Mouse (Mus musculus): ENCODE results near the gene Flnb. TPM values are rescaled to one million over a fixed set of nuclear protein-coding genes. Genes with fewer than 3 reads are reported as not detected.

Flnb gene
- polyA plus RNA-seq, 1 experiment from 2014 or later, result 21.2 TPM

DNA sequence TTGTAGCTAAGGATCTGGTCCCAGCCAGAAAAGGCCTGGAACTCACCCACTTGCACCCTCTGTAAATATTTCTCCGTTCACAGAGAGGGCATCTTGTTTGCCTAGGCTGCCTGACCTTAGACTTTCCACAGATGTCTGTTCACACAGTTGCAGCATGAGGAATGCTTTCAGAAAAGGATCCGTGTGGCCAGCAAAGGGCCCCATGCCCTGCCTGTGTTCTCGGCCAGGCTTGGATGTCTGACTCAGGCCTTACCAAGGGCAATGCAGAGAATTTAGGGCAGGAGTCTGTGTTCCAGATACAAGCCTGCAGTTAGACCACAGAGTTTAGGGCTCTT, 126.0 kb downstream of the Flnb start:
- no peak for ATAC-seq (ENCODE audit: low FRiP score, low TSS enrichment)
- H3K9me3 ChIP-seq (ENCODE audit: low read length), result no peaks in the 10 kb centered on the region
- 77% methylated on average over 3 of the region's 3 CpGs for WGBS
- no peak overlapping the region for H3K4me3 ChIP-seq (ENCODE audit: low read length)
- no peak overlapping the region for H3K4me2 ChIP-seq (replicated peaks; ENCODE audit: low read depth, low read length)
- H3K4me1 ChIP-seq (ENCODE audit: insufficient read depth, low read length), result no peaks in the 10 kb centered on the region
- H3K9ac ChIP-seq (replicated peaks; ENCODE audit: low read length), result no peak overlapping the region
- no peaks in the 10 kb centered on the region for H3K27me3 ChIP-seq (ENCODE audit: insufficient read depth, low read length)
- H3K36me3 ChIP-seq (ENCODE audit: insufficient read depth, low read length), result peaks cover 51% of the 10 kb centered on the region
- H3K27ac ChIP-seq (ENCODE audit: low read length), result no peak overlapping the region

DNA sequence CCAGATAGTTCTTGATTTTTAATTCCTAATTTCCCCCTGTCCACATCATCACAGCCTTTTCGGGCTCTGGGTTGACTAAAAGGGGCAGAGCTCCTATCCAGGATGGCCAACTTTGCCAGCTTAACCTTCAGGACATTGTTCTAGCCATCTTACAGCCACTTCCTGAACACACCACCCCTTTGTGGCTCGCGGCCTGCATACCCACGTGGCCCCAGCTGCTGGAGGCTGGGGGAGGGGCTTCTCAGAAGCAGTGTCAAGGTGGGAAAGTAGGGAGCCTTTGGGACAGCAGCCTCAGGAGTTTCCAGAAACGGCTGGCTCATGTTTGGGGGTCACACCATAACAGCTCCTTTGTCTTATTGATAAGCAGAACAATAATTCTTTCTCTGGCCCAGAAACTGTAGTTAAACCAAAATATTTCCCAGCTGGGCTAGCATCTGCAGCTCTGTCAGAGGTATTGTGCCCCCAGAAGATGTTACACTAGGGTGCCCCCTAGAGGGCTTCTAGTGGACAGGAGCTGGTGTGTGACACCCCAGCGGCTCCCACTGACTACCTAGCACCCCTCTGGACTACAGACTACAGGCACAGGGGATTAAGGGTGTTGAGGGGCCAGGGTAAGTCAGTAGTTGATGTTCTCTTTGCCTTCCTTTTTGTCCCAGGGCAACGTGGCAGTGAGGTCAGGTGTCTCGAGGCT, 126.7 kb downstream of the Flnb start:
- peaks cover 52% of the 10 kb centered on the region for H3K36me3 ChIP-seq (ENCODE audit: insufficient read depth, low read length)
- no peaks in the 10 kb centered on the region for H3K9me3 ChIP-seq (ENCODE audit: low read length)
- no peak overlapping the region for H3K27ac ChIP-seq (ENCODE audit: low read length)
- no peak overlapping the region for H3K9ac ChIP-seq (replicated peaks; ENCODE audit: low read length)
- ATAC-seq (ENCODE audit: low FRiP score, low TSS enrichment), result peak; percentile 46; the same call in 1 of the 2 replicates
- WGBS, result 56% methylated on average over 8 of the region's 8 CpGs
- no peak overlapping the region for H3K4me3 ChIP-seq (ENCODE audit: low read length)
- H3K4me1 ChIP-seq (ENCODE audit: insufficient read depth, low read length), result no peaks in the 10 kb centered on the region
- no peaks in the 10 kb centered on the region for H3K27me3 ChIP-seq (ENCODE audit: insufficient read depth, low read length)
- H3K4me2 ChIP-seq (replicated peaks; ENCODE audit: low read depth, low read length), result no peak overlapping the region

DNA sequence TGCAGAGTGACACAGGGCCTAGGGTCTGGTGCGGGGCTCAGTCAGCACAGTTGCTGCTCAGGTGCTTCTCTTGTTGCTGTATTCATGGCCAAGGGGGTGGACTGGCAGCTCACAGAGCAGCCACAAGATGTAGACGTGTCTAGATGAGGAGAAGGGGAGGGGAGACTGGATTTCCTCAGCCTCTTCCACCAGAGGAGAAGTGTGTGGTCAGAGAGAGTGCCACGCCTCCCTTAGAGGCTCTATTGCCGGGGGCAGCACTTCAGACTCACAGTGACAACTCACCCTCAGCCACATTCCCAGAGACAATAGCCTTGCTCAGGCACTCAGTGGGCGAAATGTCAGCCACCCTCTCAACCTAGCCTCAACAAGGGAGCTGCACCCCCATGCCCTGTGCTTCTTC, 127.5 kb downstream of the Flnb start:
- H3K9ac ChIP-seq (replicated peaks; ENCODE audit: low read length), result no peak overlapping the region
- ATAC-seq (ENCODE audit: low FRiP score, low TSS enrichment), result no peak
- H3K9me3 ChIP-seq (ENCODE audit: low read length), result no peaks in the 10 kb centered on the region
- no peaks in the 10 kb centered on the region for H3K4me1 ChIP-seq (ENCODE audit: insufficient read depth, low read length)
- no peak overlapping the region for H3K4me2 ChIP-seq (replicated peaks; ENCODE audit: low read depth, low read length)
- no peak overlapping the region for H3K27ac ChIP-seq (ENCODE audit: low read length)
- no peak overlapping the region for H3K4me3 ChIP-seq (ENCODE audit: low read length)
- no peaks in the 10 kb centered on the region for H3K27me3 ChIP-seq (ENCODE audit: insufficient read depth, low read length)
- H3K36me3 ChIP-seq (ENCODE audit: insufficient read depth, low read length), result peaks cover 59% of the 10 kb centered on the region
- 82% methylated on average over 5 of the region's 5 CpGs for WGBS

DNA sequence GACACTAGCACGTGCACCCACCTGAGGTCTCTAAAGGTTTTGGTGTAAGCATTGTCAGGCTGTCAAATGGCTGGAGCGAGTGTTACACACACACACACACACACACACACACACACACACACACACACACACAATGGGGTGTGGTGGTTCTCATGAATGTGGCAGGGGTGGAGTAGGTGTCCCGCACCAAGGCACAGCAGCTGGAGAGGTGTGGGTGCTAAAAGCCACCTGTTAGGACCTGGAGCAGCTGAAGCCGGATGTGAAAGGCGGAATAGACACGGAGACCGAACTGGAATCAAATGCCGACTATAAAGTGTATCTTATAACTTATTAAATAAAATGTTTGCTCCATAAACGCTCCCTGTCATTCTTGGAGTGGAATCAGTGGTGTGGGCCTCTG, 133.5 kb downstream of the Flnb start:
- no peaks in the 10 kb centered on the region for H3K9me3 ChIP-seq (ENCODE audit: low read length)
- H3K4me2 ChIP-seq (replicated peaks; ENCODE audit: low read depth, low read length), result no peak overlapping the region
- 91% methylated on average over 9 of the region's 9 CpGs for WGBS
- no peaks in the 10 kb centered on the region for H3K27me3 ChIP-seq (ENCODE audit: insufficient read depth, low read length)
- no peak overlapping the region for H3K27ac ChIP-seq (ENCODE audit: low read length)
- no peak for ATAC-seq (ENCODE audit: low FRiP score, low TSS enrichment)
- H3K4me1 ChIP-seq (ENCODE audit: insufficient read depth, low read length), result 0 out of 2 replicates have a peak, but pooled peaks cover 11% of the 10 kb centered on the region
- no peak overlapping the region for H3K9ac ChIP-seq (replicated peaks; ENCODE audit: low read length)
- H3K4me3 ChIP-seq (ENCODE audit: low read length), result no peak overlapping the region
- peaks cover 33% of the 10 kb centered on the region for H3K36me3 ChIP-seq (ENCODE audit: insufficient read depth, low read length)

DNA sequence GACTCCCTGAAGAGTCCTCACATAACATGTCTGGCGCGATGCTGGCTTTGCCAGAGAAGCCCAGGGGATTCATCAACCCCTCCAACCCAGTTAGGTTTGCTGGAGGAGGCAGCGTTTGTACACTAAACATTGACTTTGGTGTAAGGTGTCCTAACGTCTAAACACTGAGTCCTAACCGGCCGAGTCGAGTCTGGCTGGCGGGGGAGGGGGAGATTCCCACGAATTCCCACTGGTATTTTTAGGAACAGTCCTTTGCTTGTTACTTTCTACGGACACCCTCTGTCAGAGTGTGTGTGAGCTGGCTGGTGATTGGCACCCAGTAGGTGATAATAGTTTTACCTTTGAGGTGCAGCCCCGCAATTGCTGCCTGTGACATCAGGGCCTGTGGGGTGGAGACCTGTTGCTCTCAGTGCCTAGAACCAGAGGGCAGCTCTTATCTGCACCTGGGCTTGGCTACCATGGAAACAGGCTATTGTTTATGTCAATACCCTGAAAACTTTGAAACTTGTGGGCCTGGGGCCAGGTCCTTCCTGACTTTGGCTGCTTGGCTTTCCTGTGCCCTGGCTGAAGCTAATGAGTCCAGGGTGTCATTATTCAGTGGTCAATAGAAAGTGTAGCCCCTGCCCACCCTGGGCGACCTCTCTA, 135.0 kb downstream of the Flnb start:
- Histone ChIP-seq H3K9me3 (ENCODE audit: low read length) (no peaks in the 10 kb centered on the region), H3K9ac (replicated peaks; ENCODE audit: low read length) (no peak overlapping the region), H3K4me3 (ENCODE audit: low read length) (no peak overlapping the region), H3K4me1 (ENCODE audit: insufficient read depth, low read length) (0 out of 2 replicates have a peak, but pooled peaks cover 11% of the 10 kb centered on the region), H3K4me2 (replicated peaks; ENCODE audit: low read depth, low read length) (no peak overlapping the region), H3K27ac (ENCODE audit: low read length) (no peak overlapping the region), H3K36me3 (ENCODE audit: insufficient read depth, low read length) (peaks cover 33% of the 10 kb centered on the region), H3K27me3 (ENCODE audit: insufficient read depth, low read length) (no peaks in the 10 kb centered on the region)
- WGBS, result 23% methylated on average over 12 of the region's 12 CpGs
- peak; percentile 39; the same call in 1 of the 2 replicates for ATAC-seq (ENCODE audit: low FRiP score, low TSS enrichment)

DNA sequence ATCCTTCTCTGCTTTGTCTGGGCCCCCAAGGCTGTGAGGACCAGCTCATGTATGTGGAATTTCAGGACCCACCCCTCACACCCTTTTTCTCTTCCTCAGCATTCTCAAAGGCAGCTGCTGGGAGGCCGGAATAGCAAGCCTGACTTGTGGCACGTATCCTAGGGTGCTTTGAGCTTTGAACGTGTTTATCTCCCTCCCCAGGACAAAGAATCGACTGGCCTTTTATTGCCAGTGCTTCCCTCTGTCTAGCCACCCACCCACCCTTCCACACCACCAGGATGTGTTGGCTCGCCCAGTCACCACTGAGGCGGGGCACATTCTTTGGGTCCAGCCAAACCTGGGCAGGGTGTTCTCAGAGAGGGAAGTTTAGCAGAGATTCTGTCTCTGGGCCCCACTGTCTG, 136.3 kb downstream of the Flnb start:
- no peak overlapping the region for H3K4me2 ChIP-seq (replicated peaks; ENCODE audit: low read depth, low read length)
- peaks cover 22% of the 10 kb centered on the region for H3K36me3 ChIP-seq (ENCODE audit: insufficient read depth, low read length)
- WGBS, result 48% methylated on average over 6 of the region's 6 CpGs
- H3K9me3 ChIP-seq (ENCODE audit: low read length), result no peaks in the 10 kb centered on the region
- H3K4me1 ChIP-seq (ENCODE audit: insufficient read depth, low read length), result 0 out of 2 replicates have a peak, but pooled peaks cover 11% of the 10 kb centered on the region
- no peak overlapping the region for H3K27ac ChIP-seq (ENCODE audit: low read length)
- H3K27me3 ChIP-seq (ENCODE audit: insufficient read depth, low read length), result no peaks in the 10 kb centered on the region
- no peak for ATAC-seq (ENCODE audit: low FRiP score, low TSS enrichment)
- H3K4me3 ChIP-seq (ENCODE audit: low read length), result no peak overlapping the region
- H3K9ac ChIP-seq (replicated peaks; ENCODE audit: low read length), result no peak overlapping the region

DNA sequence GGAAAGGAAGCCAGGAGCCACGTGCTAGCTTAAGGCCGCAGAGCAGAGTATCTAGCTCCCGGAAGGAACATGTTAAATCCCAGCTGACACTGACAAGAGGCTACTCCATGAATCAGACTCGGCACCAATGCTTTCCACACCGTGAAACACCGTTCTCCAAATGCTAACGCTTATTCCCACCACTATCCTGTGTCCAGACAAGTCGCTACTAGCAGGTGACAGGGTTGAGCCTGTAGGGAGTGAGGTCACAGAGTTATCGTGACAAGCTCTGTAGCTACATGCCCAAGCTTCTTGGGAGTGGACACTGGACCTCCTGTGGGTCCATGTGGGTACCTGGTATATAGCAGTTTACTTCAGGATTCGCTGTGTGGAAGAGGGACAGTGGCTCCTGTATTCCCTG, 138.7 kb downstream of the Flnb start:
- H3K27ac ChIP-seq (ENCODE audit: low read length), result no peak overlapping the region
- H3K9ac ChIP-seq (replicated peaks; ENCODE audit: low read length), result no peak overlapping the region
- 58% methylated on average over 10 of the region's 10 CpGs for WGBS
- H3K27me3 ChIP-seq (ENCODE audit: insufficient read depth, low read length), result no peaks in the 10 kb centered on the region
- 0 out of 2 replicates have a peak, but pooled peaks cover 2% of the 10 kb centered on the region for H3K36me3 ChIP-seq (ENCODE audit: insufficient read depth, low read length)
- no peak overlapping the region for H3K4me2 ChIP-seq (replicated peaks; ENCODE audit: low read depth, low read length)
- no peak for ATAC-seq (ENCODE audit: low FRiP score, low TSS enrichment)
- H3K4me1 ChIP-seq (ENCODE audit: insufficient read depth, low read length), result 0 out of 2 replicates have a peak, but pooled peaks cover 11% of the 10 kb centered on the region
- no peaks in the 10 kb centered on the region for H3K9me3 ChIP-seq (ENCODE audit: low read length)
- no peak overlapping the region for H3K4me3 ChIP-seq (ENCODE audit: low read length)

DNA sequence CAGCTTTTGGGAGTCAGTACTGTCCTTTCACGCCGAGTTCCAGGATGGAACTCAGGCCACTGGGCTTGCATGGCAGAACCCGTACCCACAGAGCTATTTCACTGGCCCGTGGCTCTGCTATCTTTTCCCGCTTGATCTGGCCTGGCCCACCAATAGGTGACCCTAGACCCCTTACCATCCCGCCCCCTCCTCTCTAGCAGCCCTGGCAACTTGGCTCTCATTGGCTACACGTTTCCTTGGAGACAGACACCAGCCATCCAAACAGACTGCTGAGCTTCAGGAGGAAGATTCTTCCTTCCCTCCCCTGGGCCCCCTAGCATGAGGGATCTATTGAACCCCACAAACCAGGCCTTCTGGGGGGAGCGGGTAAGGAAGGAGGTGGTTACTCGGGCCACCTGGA, 139.3 kb downstream of the Flnb start, which contains the start of gene Gm45521:
Gm45521 (plus strand) TSS at position 240 of the 400 bp plus-strand sequence.
- Histone ChIP-seq H3K9ac (replicated peaks; ENCODE audit: low read length) (no peak within 1 kb of the TSS), H3K4me3 (ENCODE audit: low read length) (no peak within 1 kb of the TSS), H3K9me3 (ENCODE audit: low read length) (no peaks in the 10 kb centered on the region), H3K4me1 (ENCODE audit: insufficient read depth, low read length) (0 out of 2 replicates have a peak, but pooled peaks cover 11% of the 10 kb centered on the region), H3K4me2 (replicated peaks; ENCODE audit: low read depth, low read length) (no peak within 1 kb of the TSS), H3K36me3 (ENCODE audit: insufficient read depth, low read length) (no peaks in the 10 kb centered on the region), H3K27ac (ENCODE audit: low read length) (no peak within 1 kb of the TSS), H3K27me3 (ENCODE audit: insufficient read depth, low read length) (no peaks in the 10 kb centered on the region)
- WGBS, result 50% methylated on average over 9 of the region's 9 CpGs
- ATAC-seq (ENCODE audit: low FRiP score, low TSS enrichment), result no peak

DNA sequence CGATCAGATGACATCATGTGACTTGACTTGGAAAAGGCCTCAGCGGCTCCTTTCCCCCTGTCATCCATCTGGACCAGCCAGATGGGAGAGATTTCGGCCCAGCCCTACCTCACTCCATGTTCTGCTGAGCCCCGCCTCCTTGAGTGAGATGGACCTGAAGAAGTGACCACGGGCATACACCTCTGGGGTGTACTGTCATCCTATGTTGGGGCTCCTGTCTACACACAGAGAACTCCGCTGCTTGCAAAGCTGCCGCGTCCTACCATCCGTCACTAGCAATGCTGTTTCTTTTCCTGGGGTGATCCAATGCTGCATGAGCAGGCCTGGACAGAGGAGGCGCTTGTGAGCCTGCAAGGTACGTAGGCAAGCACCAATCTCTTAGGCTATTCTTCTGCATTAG, 142.9 kb downstream of the Flnb start:
- Histone ChIP-seq H3K9ac (replicated peaks; ENCODE audit: low read length) (no peak overlapping the region), H3K27me3 (ENCODE audit: insufficient read depth, low read length) (no peaks in the 10 kb centered on the region), H3K4me3 (ENCODE audit: low read length) (no peak overlapping the region), H3K9me3 (ENCODE audit: low read length) (no peaks in the 10 kb centered on the region), H3K4me2 (replicated peaks; ENCODE audit: low read depth, low read length) (no peak overlapping the region), H3K36me3 (ENCODE audit: insufficient read depth, low read length) (no peaks in the 10 kb centered on the region), H3K27ac (ENCODE audit: low read length) (no peak overlapping the region), H3K4me1 (ENCODE audit: insufficient read depth, low read length) (no peaks in the 10 kb centered on the region)
- peak; percentile 53; the same call in 1 of the 2 replicates for ATAC-seq (ENCODE audit: low FRiP score, low TSS enrichment)
- 60% methylated on average over 11 of the region's 11 CpGs for WGBS

DNA sequence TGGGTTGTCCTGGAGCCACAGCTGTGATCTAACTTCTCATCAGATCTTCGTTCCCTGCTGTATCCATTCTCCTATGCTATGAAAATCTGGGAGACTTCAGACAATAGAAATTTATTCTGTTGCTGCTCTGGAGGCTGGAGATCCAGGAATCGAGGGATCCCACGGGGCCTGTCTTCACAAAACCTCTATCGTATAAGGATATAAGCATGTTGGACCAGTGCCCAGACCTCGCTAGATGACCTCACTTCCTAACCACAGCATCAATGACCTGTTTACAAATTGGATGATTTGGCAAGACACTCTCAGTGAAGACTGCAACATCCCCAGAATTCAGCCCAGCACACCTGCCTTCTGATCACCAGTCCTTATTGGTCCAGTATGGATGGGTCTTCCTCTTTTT, 144.0 kb downstream of the Flnb start:
- 54% methylated on average over 5 of the region's 5 CpGs for WGBS
- Histone ChIP-seq H3K9me3 (ENCODE audit: low read length) (no peaks in the 10 kb centered on the region), H3K4me3 (ENCODE audit: low read length) (no peak overlapping the region), H3K9ac (replicated peaks; ENCODE audit: low read length) (no peak overlapping the region), H3K4me1 (ENCODE audit: insufficient read depth, low read length) (no peaks in the 10 kb centered on the region), H3K4me2 (replicated peaks; ENCODE audit: low read depth, low read length) (no peak overlapping the region), H3K27me3 (ENCODE audit: insufficient read depth, low read length) (no peaks in the 10 kb centered on the region), H3K27ac (ENCODE audit: low read length) (no peak overlapping the region), H3K36me3 (ENCODE audit: insufficient read depth, low read length) (no peaks in the 10 kb centered on the region)
- no peak for ATAC-seq (ENCODE audit: low FRiP score, low TSS enrichment)

Data from kidney, embryonic 16.5 days (tissue).